Mouse (Mus musculus): ENCODE results near the gene Zfp143. TPM values are rescaled to one million over a fixed set of nuclear protein-coding genes. Genes with fewer than 3 reads are reported as not detected.
"Not testable (repeated sequence)": the region's sequence is repeated elsewhere in the genome, so short reads cannot be mapped to it uniquely, and the experiment has no call there.

Zfp143 gene
- polyA plus RNA-seq (2012; ENCODE audit: insufficient read depth, insufficient read length, missing spikeins), result 4.5 and 7.8 TPM in 2 replicates

GRCm38 (mm10) chr7:110061199-110061751 lies at the start of gene Zfp143:
Zfp143 (plus strand) TSS chr7:110061217.
- peak within 1 kb of the TSS; percentile 99 for H3K27ac ChIP-seq (replicated peaks; ENCODE audit: low read depth, low read length)
- H3K4me1 ChIP-seq (ENCODE audit: control insufficient read depth, insufficient read depth, insufficient read length, low read length), result peaks cover 6% of the 10 kb centered on the region
- peak within 1 kb of the TSS; percentile 99 for H3K4me3 ChIP-seq (ENCODE audit: insufficient read depth, low read depth, low read length)

GRCm38 (mm10) chr7:110011417-110011816 lies 49.6 kb upstream of the Zfp143 start:
- no peak overlapping the region for H3K4me3 ChIP-seq (ENCODE audit: insufficient read depth, low read depth, low read length)
- no peaks in the 10 kb centered on the region for H3K4me1 ChIP-seq (ENCODE audit: control insufficient read depth, insufficient read depth, insufficient read length, low read length)
- H3K27ac ChIP-seq (replicated peaks; ENCODE audit: low read depth, low read length), result no peak overlapping the region

DNA sequence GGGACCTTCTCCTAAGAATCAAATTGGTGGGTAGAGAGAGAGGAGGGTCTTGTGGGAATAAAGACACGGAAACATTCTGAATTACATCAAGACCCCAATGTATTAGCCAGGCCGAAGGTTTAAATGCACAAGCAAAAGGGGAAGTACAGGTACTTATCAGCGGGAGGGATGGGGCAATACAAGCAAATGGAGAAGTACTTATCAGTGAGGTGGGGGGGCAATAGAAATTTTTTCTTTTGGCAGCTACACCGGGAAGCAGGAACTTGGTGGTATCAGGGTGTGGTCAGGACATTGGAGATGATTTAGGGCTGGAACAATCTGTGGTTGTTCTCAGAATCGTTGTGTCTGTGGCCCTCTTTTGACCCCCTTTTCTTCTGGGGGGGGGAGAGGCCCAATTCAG lies 46.7 kb upstream of the Zfp143 start:
- Histone ChIP-seq H3K27ac (replicated peaks; ENCODE audit: low read depth, low read length) (no peak overlapping the region), H3K4me1 (ENCODE audit: control insufficient read depth, insufficient read depth, insufficient read length, low read length) (no peaks in the 10 kb centered on the region), H3K4me3 (ENCODE audit: insufficient read depth, low read depth, low read length) (no peak overlapping the region)

GRCm38 (mm10) chr7:110018117-110018630 lies 42.8 kb upstream of the Zfp143 start, which contains the start of gene Ipo7:
Ipo7 (plus strand) TSS chr7:110018274.
- H3K4me3 ChIP-seq (ENCODE audit: insufficient read depth, low read depth, low read length), result peak within 1 kb of the TSS; percentile 97
- H3K4me1 ChIP-seq (ENCODE audit: control insufficient read depth, insufficient read depth, insufficient read length, low read length), result no peaks in the 10 kb centered on the region; the same call in 1 of the 2 replicates
- H3K27ac ChIP-seq (replicated peaks; ENCODE audit: low read depth, low read length), result peak within 1 kb of the TSS; percentile 79

DNA sequence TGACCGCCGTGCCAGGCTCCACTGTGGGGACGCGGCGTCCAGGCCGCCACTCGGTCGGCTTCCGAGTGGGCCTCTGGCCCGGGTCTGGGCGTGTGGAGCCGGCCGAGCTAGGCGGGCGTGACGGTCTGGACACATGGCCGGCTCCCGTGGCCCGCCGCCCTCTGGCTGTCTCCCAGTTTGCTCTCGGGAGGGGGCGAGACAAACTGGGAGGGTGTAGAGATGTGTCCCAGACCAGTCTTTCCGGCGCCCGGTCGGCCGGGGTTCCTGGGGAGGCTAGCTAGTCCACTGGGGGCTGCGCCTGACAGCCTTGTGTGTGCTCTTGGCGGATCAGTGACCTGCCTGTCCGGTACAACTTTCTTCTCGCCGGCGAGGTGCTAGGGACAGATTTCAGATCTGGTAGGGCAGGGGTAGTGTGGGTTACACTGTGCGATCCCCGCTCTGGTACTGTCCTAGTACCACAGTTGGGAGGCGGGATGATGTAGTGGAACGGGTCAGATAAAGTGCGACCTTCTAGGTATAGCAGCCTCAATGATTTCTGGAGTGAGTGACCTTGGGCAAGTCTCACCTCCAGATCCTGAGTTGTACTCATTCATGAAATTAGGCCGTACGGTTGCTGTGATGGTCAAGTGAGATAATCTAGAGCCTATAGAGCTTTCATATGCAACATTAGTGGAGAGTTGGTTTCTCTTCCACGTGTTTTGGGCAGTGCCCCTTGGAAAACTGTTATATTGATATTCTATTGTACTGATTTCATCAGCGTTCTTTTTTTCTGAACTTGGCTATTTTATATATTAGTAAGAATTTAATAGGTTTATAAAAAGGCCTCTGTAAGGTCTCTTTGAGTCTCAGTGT lies 42.2 kb upstream of the Zfp143 start:
- no peaks in the 10 kb centered on the region; the same call in 1 of the 2 replicates for H3K4me1 ChIP-seq (ENCODE audit: control insufficient read depth, insufficient read depth, insufficient read length, low read length)
- H3K4me3 ChIP-seq (ENCODE audit: insufficient read depth, low read depth, low read length), result peak overlapping the region; percentile 97
- H3K27ac ChIP-seq (replicated peaks; ENCODE audit: low read depth, low read length), result peak overlapping the region; percentile 79

GRCm38 (mm10) chr7:110023553-110023952 lies 37.5 kb upstream of the Zfp143 start:
- Histone ChIP-seq H3K4me3 (ENCODE audit: insufficient read depth, low read depth, low read length) (no peak overlapping the region), H3K4me1 (ENCODE audit: control insufficient read depth, insufficient read depth, insufficient read length, low read length) (no peaks in the 10 kb centered on the region; the same call in 1 of the 2 replicates)

DNA sequence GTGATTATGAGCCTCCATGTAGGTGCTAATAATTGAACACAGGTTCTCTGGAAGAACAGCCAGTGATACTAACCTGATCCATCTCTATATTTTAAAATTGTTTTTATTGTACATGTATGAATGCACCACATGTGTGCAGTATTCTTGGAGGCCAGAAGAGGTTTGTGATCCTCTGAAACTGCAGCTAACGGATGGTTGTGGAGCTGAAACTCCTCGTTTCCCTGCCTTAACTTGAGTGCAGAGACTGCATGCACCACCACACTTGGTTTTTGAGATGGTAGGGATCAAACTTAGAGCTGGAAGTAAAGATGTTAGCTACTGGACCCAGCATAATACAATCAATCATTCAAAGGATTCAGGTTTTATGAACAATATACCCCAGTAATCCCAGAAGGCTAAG lies 34.4 kb upstream of the Zfp143 start:
- H3K4me1 ChIP-seq (ENCODE audit: control insufficient read depth, insufficient read depth, insufficient read length, low read length), result no peaks in the 10 kb centered on the region; the same call in 1 of the 2 replicates

More at GRCm38 (mm10) chr7:110023553-110023952, 37.5 kb upstream of the Zfp143 start:
- no peak overlapping the region for H3K27ac ChIP-seq (replicated peaks; ENCODE audit: low read depth, low read length)

DNA sequence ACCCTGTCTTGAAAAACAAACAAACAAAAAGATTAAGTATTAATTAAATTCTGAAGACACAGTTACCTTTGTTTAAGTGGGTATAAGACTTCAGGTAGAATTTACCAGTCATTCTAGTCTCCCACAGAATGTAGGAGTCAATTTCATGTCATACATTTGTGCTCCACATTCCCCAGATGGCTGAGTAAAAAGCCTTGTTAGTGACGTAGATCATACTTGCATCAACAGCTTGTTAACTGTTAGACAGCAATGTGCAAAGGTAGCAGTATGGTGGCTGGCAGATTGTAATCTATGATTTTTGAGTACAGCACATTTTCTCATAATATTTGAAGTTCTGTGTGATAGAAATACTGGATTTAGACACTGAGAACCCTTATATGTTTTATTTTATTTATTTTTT lies 32.2 kb upstream of the Zfp143 start:
- Histone ChIP-seq H3K27ac (replicated peaks; ENCODE audit: low read depth, low read length) (no peak overlapping the region), H3K4me3 (ENCODE audit: insufficient read depth, low read depth, low read length) (no peak overlapping the region), H3K4me1 (ENCODE audit: control insufficient read depth, insufficient read depth, insufficient read length, low read length) (no peaks in the 10 kb centered on the region)

More for the DNA sequence above, 34.4 kb upstream of the Zfp143 start:
- H3K27ac ChIP-seq (replicated peaks; ENCODE audit: low read depth, low read length), result no peak overlapping the region
- no peak overlapping the region for H3K4me3 ChIP-seq (ENCODE audit: insufficient read depth, low read depth, low read length)

DNA sequence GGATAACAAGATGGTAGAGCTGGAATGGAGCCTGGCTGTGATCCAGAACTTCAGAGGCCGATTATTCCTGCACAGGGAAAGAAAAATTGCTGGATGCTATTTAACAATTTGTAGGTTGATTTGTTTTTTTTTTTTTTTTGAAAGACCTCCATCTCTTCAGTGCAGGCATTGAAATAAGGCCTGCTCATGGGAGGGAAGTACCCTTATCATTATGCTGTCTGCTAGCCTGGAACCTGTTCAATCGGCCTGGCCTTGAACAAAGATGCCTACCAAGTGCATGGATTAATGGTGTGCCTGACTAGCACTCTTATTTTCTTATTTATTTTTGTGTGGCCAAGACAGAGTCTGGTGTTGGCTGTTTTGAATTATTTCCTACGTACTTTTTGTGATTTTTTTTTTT lies 30.7 kb upstream of the Zfp143 start:
- Histone ChIP-seq H3K27ac (replicated peaks; ENCODE audit: low read depth, low read length) (no peak overlapping the region), H3K4me1 (ENCODE audit: control insufficient read depth, insufficient read depth, insufficient read length, low read length) (no peaks in the 10 kb centered on the region), H3K4me3 (ENCODE audit: insufficient read depth, low read depth, low read length) (no peak overlapping the region)

GRCm38 (mm10) chr7:110057723-110058122 lies 3.3 kb upstream of the Zfp143 start:
- H3K4me3 ChIP-seq (ENCODE audit: insufficient read depth, low read depth, low read length); H3K4me1 ChIP-seq (ENCODE audit: control insufficient read depth, insufficient read depth, insufficient read length, low read length): not testable (repeated sequence)

GRCm38 (mm10) chr7:110059092-110059785 lies 1.8 kb upstream of the Zfp143 start:
- Histone ChIP-seq H3K4me3 (ENCODE audit: insufficient read depth, low read depth, low read length) (no peak overlapping the region), H3K27ac (replicated peaks; ENCODE audit: low read depth, low read length) (no peak overlapping the region), H3K4me1 (ENCODE audit: control insufficient read depth, insufficient read depth, insufficient read length, low read length) (peaks cover 6% of the 10 kb centered on the region)

More at GRCm38 (mm10) chr7:110057723-110058122, 3.3 kb upstream of the Zfp143 start:
- H3K27ac ChIP-seq (replicated peaks; ENCODE audit: low read depth, low read length), result not testable (repeated sequence)

DNA sequence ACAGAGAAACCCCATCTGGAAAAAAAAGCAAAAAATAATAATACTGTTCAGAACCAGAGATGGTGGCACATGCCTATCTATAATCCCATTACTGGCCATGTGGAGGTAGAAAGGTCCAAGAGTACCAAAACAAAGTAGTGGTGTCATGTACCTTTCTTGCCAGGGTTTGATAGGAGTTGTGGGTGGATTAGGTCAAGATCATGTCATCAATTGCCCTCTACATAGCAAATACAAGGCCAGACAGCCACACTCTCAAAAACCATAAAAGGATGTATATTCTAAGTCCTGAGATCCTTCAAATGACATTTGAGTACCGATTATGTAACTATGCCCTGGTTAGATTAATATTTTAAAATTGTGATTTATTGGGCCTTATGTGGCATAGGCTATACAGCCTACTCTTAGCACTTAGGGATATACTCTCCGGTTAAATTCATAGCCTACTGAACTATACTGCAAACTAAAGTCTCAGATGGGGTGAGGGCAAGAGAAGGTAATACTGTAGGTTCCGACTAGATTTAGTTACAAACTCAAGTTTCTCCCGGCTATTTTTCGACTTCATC lies 830 bp upstream of the Zfp143 start:
- peaks cover 6% of the 10 kb centered on the region for H3K4me1 ChIP-seq (ENCODE audit: control insufficient read depth, insufficient read depth, insufficient read length, low read length)
- peak overlapping the region; percentile 99 for H3K4me3 ChIP-seq (ENCODE audit: insufficient read depth, low read depth, low read length)
- H3K27ac ChIP-seq (replicated peaks; ENCODE audit: low read depth, low read length), result peak overlapping the region; percentile 99

DNA sequence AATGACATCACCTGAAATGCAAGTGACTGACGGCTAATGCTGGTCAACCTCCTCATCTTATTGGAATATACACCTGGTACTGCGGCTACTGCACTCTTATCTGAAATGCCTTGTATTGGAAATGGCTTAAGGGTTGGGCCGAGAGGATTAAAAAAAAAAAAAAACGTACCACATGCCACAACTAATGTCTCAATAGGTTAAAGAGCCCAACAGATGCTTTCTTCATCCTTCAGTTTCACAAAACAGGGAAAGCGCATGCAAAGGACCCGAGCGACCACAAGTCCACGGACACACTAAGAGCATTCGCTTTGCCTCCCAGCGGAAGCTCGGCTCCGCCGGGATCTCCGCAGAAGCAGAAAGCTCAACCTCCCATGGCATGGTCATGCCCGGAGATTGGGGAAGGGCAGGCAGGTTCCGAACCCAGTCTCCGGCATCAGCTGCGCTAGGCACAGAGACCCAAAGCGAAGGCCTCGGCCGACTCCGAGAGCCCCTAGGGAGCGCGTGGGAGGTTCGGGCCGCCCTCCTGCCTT lies 283 bp upstream of the Zfp143 start:
- peak overlapping the region; percentile 99 for H3K4me3 ChIP-seq (ENCODE audit: insufficient read depth, low read depth, low read length)
- H3K27ac ChIP-seq (replicated peaks; ENCODE audit: low read depth, low read length), result peak overlapping the region; percentile 99
- peaks cover 6% of the 10 kb centered on the region for H3K4me1 ChIP-seq (ENCODE audit: control insufficient read depth, insufficient read depth, insufficient read length, low read length)

DNA sequence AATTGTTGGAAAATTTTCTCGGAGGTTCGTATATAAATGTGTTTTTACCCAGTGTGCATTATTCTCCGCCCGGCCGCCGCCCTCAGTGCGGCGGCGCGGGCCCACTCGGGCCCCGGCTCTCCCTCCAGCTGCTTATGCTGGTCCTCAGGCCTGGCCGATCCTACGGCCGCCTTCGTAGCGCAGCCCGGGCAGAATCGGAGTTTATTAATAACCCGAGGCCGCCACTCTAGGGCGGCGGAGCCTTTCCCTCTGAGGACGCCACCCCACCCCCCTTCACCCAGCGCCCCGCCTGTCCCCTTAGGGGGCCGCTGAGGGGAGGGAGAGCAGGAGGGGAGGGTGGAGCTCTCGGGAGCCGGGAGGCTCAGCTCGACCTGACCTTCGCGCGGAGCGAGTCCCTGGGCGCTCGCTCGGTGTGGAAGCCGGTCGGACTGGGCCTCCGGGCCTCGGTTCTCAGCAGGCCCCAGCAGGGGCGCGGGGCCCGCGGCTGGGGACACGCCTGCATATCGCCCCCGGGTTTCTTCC lies 796 bp downstream of the Zfp143 start:
- Histone ChIP-seq H3K4me3 (ENCODE audit: insufficient read depth, low read depth, low read length) (peak overlapping the region; percentile 93), H3K27ac (replicated peaks; ENCODE audit: low read depth, low read length) (peak overlapping the region; percentile 89), H3K4me1 (ENCODE audit: control insufficient read depth, insufficient read depth, insufficient read length, low read length) (peaks cover 6% of the 10 kb centered on the region)

All from brown adipose tissue, adult 24 weeks (tissue).